Mouse (Mus musculus): ENCODE measurements around the gene Edaradd. TPM values are rescaled to one million over a fixed set of nuclear protein-coding genes. Genes with fewer than 3 reads are reported as not detected.

Gene Edaradd
- polyA plus RNA-seq, 1 experiment from 2014 or later: 0.82 TPM

DNA sequence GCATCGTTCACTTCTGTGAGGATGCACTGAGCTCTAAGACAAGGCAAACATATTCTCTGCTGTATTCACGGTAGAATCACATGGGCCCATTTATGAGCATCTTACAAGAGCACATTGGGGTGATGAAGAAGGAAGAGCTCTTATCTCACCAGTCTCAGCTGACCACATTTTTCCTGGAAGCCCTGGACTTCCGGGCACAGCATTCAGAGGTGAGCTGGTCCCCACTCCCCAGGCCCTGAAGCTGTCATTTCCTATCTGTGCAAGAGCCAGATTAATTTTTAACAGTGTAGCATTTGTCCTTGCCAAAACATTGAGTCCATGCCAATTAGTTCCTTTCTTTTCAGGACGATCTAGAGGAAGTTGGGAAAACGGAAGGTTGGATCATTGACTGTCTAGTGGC, 86.4 kb downstream of the Edaradd start:
- no peaks in the 10 kb centered on the region for H3K4me1 ChIP-seq (replicated peaks; ENCODE audit: control insufficient read depth, insufficient read depth, low read length)
- 86% methylated on average over 5 of the region's 5 CpGs for WGBS
- H3K9ac ChIP-seq (ENCODE audit: low read depth, low read length): no peak overlapping the region
- no peak overlapping the region for H3K27ac ChIP-seq (ENCODE audit: low read depth, low read length)
- H3K36me3 ChIP-seq (ENCODE audit: control insufficient read depth, insufficient read depth, low read length): peaks cover 14% of the 10 kb centered on the region; the same call in 1 of the 2 replicates
- H3K9me3 ChIP-seq (ENCODE audit: control insufficient read depth, low read length): no peaks in the 10 kb centered on the region
- H3K4me3 ChIP-seq (ENCODE audit: low read depth, low read length): no peak overlapping the region
- ATAC-seq (ENCODE audit: low FRiP score) (no peak), DNase-seq (ENCODE audit: low spot score) (no peak)
- no peaks in the 10 kb centered on the region for H3K27me3 ChIP-seq (ENCODE audit: control insufficient read depth, insufficient read depth, low read length)
- H3K4me2 ChIP-seq (replicated peaks; ENCODE audit: low read depth, low read length): no peak overlapping the region

DNA sequence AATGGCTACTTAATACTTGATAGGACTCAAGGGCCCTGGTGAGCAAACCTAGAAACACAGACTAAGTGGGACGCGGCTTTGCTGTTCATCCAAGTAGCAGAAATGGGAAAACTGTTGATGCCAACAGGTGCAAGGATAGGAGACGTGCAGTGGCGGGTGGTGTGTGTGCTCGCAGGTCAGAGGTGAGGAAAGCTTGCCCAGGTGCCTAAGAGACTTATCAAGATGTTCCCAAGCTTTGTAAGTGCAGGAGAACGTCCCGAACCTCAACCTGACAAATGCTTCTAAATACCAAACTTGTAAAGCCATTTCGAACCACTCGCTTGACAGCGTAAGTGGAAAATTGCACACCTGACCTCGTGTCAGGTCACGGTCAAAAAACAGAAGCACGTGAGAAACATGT, 91.7 kb downstream of the Edaradd start:
- H3K27me3 ChIP-seq (ENCODE audit: control insufficient read depth, insufficient read depth, low read length): no peaks in the 10 kb centered on the region
- H3K9me3 ChIP-seq (ENCODE audit: control insufficient read depth, low read length): no peaks in the 10 kb centered on the region
- no peak for DNase-seq (ENCODE audit: low spot score)
- no peak overlapping the region for H3K4me3 ChIP-seq (ENCODE audit: low read depth, low read length)
- no peak overlapping the region for H3K9ac ChIP-seq (ENCODE audit: low read depth, low read length)
- peaks cover 6% of the 10 kb centered on the region; the same call in 1 of the 2 replicates for H3K36me3 ChIP-seq (ENCODE audit: control insufficient read depth, insufficient read depth, low read length)
- H3K4me1 ChIP-seq (replicated peaks; ENCODE audit: control insufficient read depth, insufficient read depth, low read length): no peaks in the 10 kb centered on the region
- 97% methylated on average over 13 of the region's 13 CpGs for WGBS
- H3K27ac ChIP-seq (ENCODE audit: low read depth, low read length): no peak overlapping the region
- H3K4me2 ChIP-seq (replicated peaks; ENCODE audit: low read depth, low read length): no peak overlapping the region
- no peak for ATAC-seq (ENCODE audit: low FRiP score)

Other genes starting within 250 kb of the Edaradd start
- gene Actn2, start 179.7 kb downstream of the Edaradd start, polyA plus RNA-seq (2014; fragmentation: Nextera tagmentation; extraction: Ambion mirVana): 3.3 and 5.8 TPM in 2 replicates
- 36.2 and 37.2 TPM in 2 replicates for gene Heatr1, start 125.4 kb downstream of the Edaradd start, polyA plus RNA-seq (2014; fragmentation: Nextera tagmentation; extraction: Ambion mirVana)
- 12.2 and 12.3 TPM in 2 replicates for gene Lgals8, start 55.5 kb downstream of the Edaradd start, polyA plus RNA-seq (2014; fragmentation: Nextera tagmentation; extraction: Ambion mirVana)
- gene Ero1lb, start 45.4 kb upstream of the Edaradd start, polyA plus RNA-seq (2014; fragmentation: Nextera tagmentation; extraction: Ambion mirVana): 13.5 and 13.9 TPM in 2 replicates